Comparison of ENCODE assay signal across 11 mouse cellular contexts in genomic region chr16:92060213-92060612, GRCm38 (mm10). TPM values are rescaled to one million over a fixed set of nuclear protein-coding genes. Genes with fewer than 3 reads are reported as not detected.
DNase-seq lines count a peak whose midpoint lies in the region; ATAC-seq lines count a peak whose summit lies in the region.
"Had no signal": no experiment of that assay in that cellular context is flagged by ENCODE, and none has a peak within 500 bp of the region (broad histone marks: within the 10 kb centered on the region; RNA-seq: fewer than 3 reads in every experiment).

No protein-coding gene starts in this region.

- ATAC-seq in intestine, embryonic 15.5 days, result no peak
- no peak for ATAC-seq in intestine, embryonic 16.5 days
- ATAC-seq in hindbrain, embryonic 16.5 days, result no peak

- H3K4me1 ChIP-seq in intestine, embryonic 15.5 days (replicated peaks), result peaks cover 11% of the 10 kb centered on the region; the same call in 1 of the 2 replicates
- peaks cover 9% of the 10 kb centered on the region for H3K4me1 ChIP-seq in intestine, embryonic 16.5 days (ENCODE audit: control insufficient read depth, insufficient read depth, low read length)
- H3K4me1 ChIP-seq in hindbrain, embryonic 16.5 days (ENCODE audit: control insufficient read depth, insufficient read depth, low read depth, low read length), result peaks cover 29% of the 10 kb centered on the region

- peak; percentile 6 for DNase-seq in thymus, postnatal 0 days (ENCODE audit: low spot score)
- DNase-seq in thymus, postnatal 4 days, result no peak
- no peak for DNase-seq in right cerebral cortex, postnatal 36 days (ENCODE audit: low spot score in 2 of 2)
- no peak for DNase-seq in thymus, adult 18-20 months
- DNase-seq in adrenal gland, postnatal 14 days, result no peak
- DNase-seq: cerebellum, adult 18-20 months had no signal

- WGBS in intestine, embryonic 15.5 days, result 74% methylated on average over 3 of the region's 3 CpGs
- 77% methylated on average over 3 of the region's 3 CpGs for WGBS in intestine, embryonic 16.5 days
- 40% methylated on average over 3 of the region's 3 CpGs for WGBS in hindbrain, embryonic 16.5 days

- no peak overlapping the region for H3K4me3 ChIP-seq in intestine, embryonic 15.5 days (replicated peaks)
- H3K4me3 ChIP-seq in intestine, embryonic 16.5 days (ENCODE audit: low read length), result no peak overlapping the region
- H3K4me3 ChIP-seq in hindbrain, embryonic 16.5 days (ENCODE audit: low read length), result peak overlapping the region; percentile 98

- peak overlapping the region; percentile 14; the same call in 1 of the 2 replicates for H3K4me2 ChIP-seq in intestine, embryonic 15.5 days (replicated peaks)
- no peak overlapping the region for H3K4me2 ChIP-seq in intestine, embryonic 16.5 days (ENCODE audit: low read depth, low read length)
- peak overlapping the region; percentile 89 for H3K4me2 ChIP-seq in hindbrain, embryonic 16.5 days (ENCODE audit: low read length)

- peaks cover 3% of the 10 kb centered on the region; the same call in 1 of the 2 replicates for H3K36me3 ChIP-seq in intestine, embryonic 15.5 days
- no peaks in the 10 kb centered on the region for H3K36me3 ChIP-seq in intestine, embryonic 16.5 days (ENCODE audit: control insufficient read depth, insufficient read depth, low read length)
- peaks cover 8% of the 10 kb centered on the region for H3K36me3 ChIP-seq in hindbrain, embryonic 16.5 days (ENCODE audit: control insufficient read depth, insufficient read depth, low read length)

- H3K27ac ChIP-seq in intestine, embryonic 15.5 days, result no peak overlapping the region
- H3K27ac ChIP-seq in intestine, embryonic 16.5 days (ENCODE audit: low read length), result no peak overlapping the region
- no peak overlapping the region for H3K27ac ChIP-seq in hindbrain, embryonic 16.5 days (ENCODE audit: low read depth, low read length)

- no peak overlapping the region for H3K9ac ChIP-seq in intestine, embryonic 15.5 days
- no peak overlapping the region for H3K9ac ChIP-seq in intestine, embryonic 16.5 days (ENCODE audit: low read depth, low read length)
- no peak overlapping the region; the same call in 1 of the 2 replicates for H3K9ac ChIP-seq in hindbrain, embryonic 16.5 days (ENCODE audit: low read depth, low read length)

- H3K9me3 ChIP-seq in intestine, embryonic 15.5 days, result no peaks in the 10 kb centered on the region
- H3K9me3 ChIP-seq in intestine, embryonic 16.5 days (ENCODE audit: control insufficient read depth, low read length), result no peaks in the 10 kb centered on the region
- H3K9me3 ChIP-seq in hindbrain, embryonic 16.5 days (ENCODE audit: control insufficient read depth, low read length), result no peaks in the 10 kb centered on the region

- H3K27me3 ChIP-seq in intestine, embryonic 15.5 days (replicated peaks), result no peaks in the 10 kb centered on the region
- no peaks in the 10 kb centered on the region for H3K27me3 ChIP-seq in intestine, embryonic 16.5 days (replicated peaks; ENCODE audit: control insufficient read depth, insufficient read depth, low read length)
- no peaks in the 10 kb centered on the region for H3K27me3 ChIP-seq in hindbrain, embryonic 16.5 days (replicated peaks; ENCODE audit: control insufficient read depth, insufficient read depth, low read length)

RNA-seq across cellular contexts. Expression of gene Slc5a3, which starts 2.1 kb away (rescaled TPM):
- 4.4 and 4.6 TPM in 2 replicates for polyA plus RNA-seq in intestine, embryonic 15.5 days (2015; fragmentation: Nextera tagmentation; extraction: Ambion mirVana)
- polyA plus RNA-seq in intestine, embryonic 16.5 days (2015; fragmentation: Nextera tagmentation; extraction: Ambion mirVana), result 3.2 and 3.5 TPM in 2 replicates
- 1.5 and 2.4 TPM in 2 replicates for polyA plus RNA-seq in thymus, postnatal 0 days (2015; fragmentation: Nextera tagmentation; extraction: Ambion mirVana)
- 14.4 and 18.2 TPM in 2 replicates for polyA plus RNA-seq in hindbrain, embryonic 16.5 days (2015; fragmentation: Nextera tagmentation; extraction: Ambion mirVana)
- total RNA-seq in adrenal gland, postnatal 14 days (2021), result 20.9 and 25.4 TPM in 2 replicates

RNA-seq across cellular contexts. Expression of gene Gm49711, which starts 2.1 kb away (rescaled TPM):
- not detected in 2 replicates for polyA plus RNA-seq in intestine, embryonic 15.5 days (2015; fragmentation: Nextera tagmentation; extraction: Ambion mirVana)
- polyA plus RNA-seq in intestine, embryonic 16.5 days (2015; fragmentation: Nextera tagmentation; extraction: Ambion mirVana), result not detected in 2 replicates
- polyA plus RNA-seq in thymus, postnatal 0 days (2015; fragmentation: Nextera tagmentation; extraction: Ambion mirVana), result not detected in 2 replicates
- 0.38 and 0.42 TPM in 2 replicates for polyA plus RNA-seq in hindbrain, embryonic 16.5 days (2015; fragmentation: Nextera tagmentation; extraction: Ambion mirVana)
- total RNA-seq in adrenal gland, postnatal 14 days (2021), result not detected in 2 replicates
- polyA plus RNA-seq: limb, embryonic 11.5 days; neural tube, embryonic 11.5 days had no signal

RNA-seq across cellular contexts. Expression of gene Mrps6, which starts 2.1 kb away (rescaled TPM):
- 105 and 107 TPM in 2 replicates for polyA plus RNA-seq in intestine, embryonic 15.5 days (2015; fragmentation: Nextera tagmentation; extraction: Ambion mirVana)
- polyA plus RNA-seq in intestine, embryonic 16.5 days (2015; fragmentation: Nextera tagmentation; extraction: Ambion mirVana), result 93.1 and 106 TPM in 2 replicates
- polyA plus RNA-seq in thymus, postnatal 0 days (2015; fragmentation: Nextera tagmentation; extraction: Ambion mirVana), result 119 and 133 TPM in 2 replicates
- polyA plus RNA-seq in hindbrain, embryonic 16.5 days (2015; fragmentation: Nextera tagmentation; extraction: Ambion mirVana), result 194 and 196 TPM in 2 replicates
- total RNA-seq in adrenal gland, postnatal 14 days (2021), result 79.7 and 82.5 TPM in 2 replicates
